Mouse (Mus musculus) myocyte (in vitro differentiated cells): ENCODE measurements around the gene Spop.

ENCODE experiments used
- CEBPB ChIP-seq: IDR thresholded peaks from 2 replicates; pipeline ENCODE4 v1.6.1; 2011; ENCODE audit warnings: mild to moderate bottlenecking, moderate library complexity; ENCODE audit not compliant: poor library complexity, insufficient read depth, severe bottlenecking
- E2F4 ChIP-seq: IDR thresholded peaks from one replicate; pipeline ENCODE4 v1.6.1; 2011; ENCODE audit warnings: mild to moderate bottlenecking, control low read depth, moderate library complexity; ENCODE audit not compliant: insufficient read depth
- MAX ChIP-seq: IDR thresholded peaks from one replicate; pipeline ENCODE4 v1.6.1; 2011; ENCODE audit warnings: low read depth, mild to moderate bottlenecking, control low read depth
- MYOD1 ChIP-seq, 3 experiments: IDR thresholded peaks; one replicate each; pipeline ENCODE4 v1.6.1; 2011; ENCODE audit warnings: control low read depth in 2 of 3, low read depth in 2 of 3, mild to moderate bottlenecking in 2 of 3, moderate library complexity in 1 of 3; ENCODE audit not compliant: insufficient read length in 2 of 3, control insufficient read depth in 1 of 3
- MYOG ChIP-seq, 3 experiments: IDR thresholded peaks; one replicate each; pipeline ENCODE4 v1.6.1; 2011; ENCODE audit warnings: control low read depth in 2 of 3, low read depth in 2 of 3, mild to moderate bottlenecking in 2 of 3; ENCODE audit not compliant: insufficient read length in 2 of 3, control insufficient read depth in 1 of 3, insufficient read depth in 1 of 3
- POLR2A ChIP-seq: IDR thresholded peaks from one replicate; pipeline ENCODE4 v1.6.1; 2011; ENCODE audit warnings: low read depth, mild to moderate bottlenecking, control low read depth, moderate library complexity; ENCODE audit not compliant: insufficient read length
- POLR2AphosphoS2 ChIP-seq: IDR thresholded peaks from one replicate; pipeline ENCODE4 v1.6.1; 2011; ENCODE audit warnings: low read depth, control low read depth; ENCODE audit not compliant: insufficient read length
- REST ChIP-seq: IDR thresholded peaks from one replicate; pipeline ENCODE4 v1.6.1; 2011; ENCODE audit warnings: mild to moderate bottlenecking, control low read depth, moderate library complexity; ENCODE audit not compliant: insufficient read depth, insufficient read length
- SRF ChIP-seq: IDR thresholded peaks from one replicate; pipeline ENCODE4 v1.6.1; 2011; ENCODE audit warnings: low read depth; ENCODE audit not compliant: control insufficient read depth, insufficient read length
- TCF12 ChIP-seq: IDR thresholded peaks from one replicate; pipeline ENCODE4 v1.6.1; 2011; ENCODE audit warnings: mild to moderate bottlenecking, control low read depth; ENCODE audit not compliant: poor library complexity, insufficient read depth, severe bottlenecking
- TCF3 ChIP-seq: IDR thresholded peaks from one replicate; pipeline ENCODE4 v1.6.1; 2011; ENCODE audit warnings: low read depth, control low read depth; ENCODE audit not compliant: insufficient read length
- USF1 ChIP-seq: IDR thresholded peaks from one replicate; pipeline ENCODE4 v1.6.1; 2011; ENCODE audit warnings: low read depth, mild to moderate bottlenecking, control low read depth, moderate library complexity

DNA sequence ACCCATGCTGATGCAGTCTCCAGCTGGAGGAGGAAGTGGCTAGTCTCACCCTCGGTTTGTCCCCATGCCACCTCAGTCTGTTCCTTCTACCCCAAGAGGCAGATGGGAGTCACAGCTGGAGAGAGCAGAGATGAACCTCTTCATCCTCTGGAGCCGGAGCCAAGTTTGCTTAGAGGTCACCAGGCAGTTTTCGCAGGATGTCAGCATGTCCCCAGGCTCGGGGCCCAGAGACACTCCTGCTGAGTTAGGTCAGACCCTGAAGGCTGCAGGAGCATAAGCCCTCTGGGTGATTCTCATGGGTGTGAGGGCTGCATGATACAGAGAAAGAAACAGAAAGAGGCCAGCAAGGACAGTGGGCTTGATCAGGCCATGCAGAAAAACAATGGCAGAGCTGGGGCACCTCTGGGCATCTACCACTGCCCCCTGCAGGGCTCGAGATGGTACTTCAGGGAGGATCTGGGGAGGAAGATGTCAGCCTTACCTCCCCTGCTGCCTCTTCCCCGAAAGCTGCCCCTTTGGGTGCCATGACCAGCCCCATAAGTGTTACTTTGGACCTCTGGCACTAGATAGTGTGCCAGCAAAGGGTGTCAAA, 95.3 kb downstream of the Spop start:
- TF ChIP-seq POLR2A = no peak
- no peak for TF ChIP-seq MAX
- TF ChIP-seq USF1 = no peak
- TF ChIP-seq MYOD1 (IDR thresholded peaks at IDR 0.05; ENCODE audit: control insufficient read depth in 1 of 3, insufficient read length in 2 of 3, low read depth in 2 of 3) = no peak
- no peak for TF ChIP-seq TCF12
- no peak for TF ChIP-seq POLR2AphosphoS2
- no peak for TF ChIP-seq CEBPB
- TF ChIP-seq TCF3 = no peak
- no peak for TF ChIP-seq REST
- no peak for TF ChIP-seq E2F4
- no peak for TF ChIP-seq MYOG (IDR thresholded peaks at IDR 0.05; ENCODE audit: control insufficient read depth in 1 of 3, insufficient read depth in 1 of 3, insufficient read length in 2 of 3, low read depth in 2 of 3)
- no peak for TF ChIP-seq SRF
